Mouse (Mus musculus) inflammation-experienced regulatory T-cells, adult 16 weeks (primary cell): ENCODE measurements around the gene Glb1l. TPM values are rescaled to one million over a fixed set of nuclear protein-coding genes. Genes with fewer than 3 reads are reported as not detected.

ENCODE experiments used
- polyA plus RNA-seq: library from polyadenylated mRNA; unstranded; fragments of 100-300 nt; shearing (Covaris generic); gene quantifications from one replicate; pipeline ENCODE4 v1.2.1, GENCODE M21; 2017

Glb1l gene
- polyA plus RNA-seq = 18.8 TPM

DNA sequence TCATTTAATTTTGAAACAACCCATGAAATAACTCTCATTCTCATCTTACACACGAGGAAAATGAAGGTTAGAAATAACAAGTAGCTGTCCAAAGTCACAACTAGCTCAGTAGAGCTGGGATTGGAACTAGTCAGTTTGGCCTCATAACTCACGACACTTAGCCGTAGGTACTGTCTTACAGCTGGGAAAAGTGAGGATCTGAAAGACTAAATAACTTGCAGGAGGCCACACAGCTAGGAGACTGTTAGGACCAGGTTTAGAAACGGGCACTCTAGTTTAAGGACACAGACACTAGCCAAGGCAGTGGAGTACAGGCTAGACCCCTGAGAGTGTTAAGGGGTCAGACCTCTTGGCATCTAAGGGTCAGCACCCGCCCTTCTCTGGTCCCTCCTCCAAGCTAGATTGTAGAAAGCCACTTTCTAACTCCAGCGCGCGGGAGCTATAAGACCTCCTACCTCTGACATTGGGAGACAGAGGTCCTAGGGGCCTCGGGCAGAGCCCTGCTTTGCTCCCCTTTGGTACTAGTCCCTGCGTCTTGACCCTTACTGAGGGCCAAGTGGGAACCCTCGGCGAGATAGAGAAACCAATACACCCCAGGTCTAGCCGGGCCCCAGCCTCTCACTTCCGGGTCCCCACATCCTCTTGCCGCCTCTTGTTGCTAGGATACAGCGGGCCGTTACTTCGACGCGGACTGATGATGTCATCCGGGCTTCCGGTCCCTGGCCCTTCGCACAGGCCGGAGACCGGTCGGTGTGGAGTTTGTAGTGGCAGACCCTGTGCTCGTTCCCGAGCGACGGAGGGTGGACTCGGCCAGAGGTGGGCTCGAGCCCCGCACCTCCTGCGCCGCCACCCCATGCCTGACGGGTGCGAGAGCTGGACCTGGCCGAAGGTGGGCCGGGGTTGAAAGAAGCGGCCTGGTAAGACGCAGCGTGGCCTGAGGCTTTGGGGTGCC is at the start of gene Glb1l, which contains the start of gene Stk16:
TSS of gene Glb1l (minus strand) at position 678 of the 952 bp plus-strand sequence.
TSS of gene Stk16 (plus strand) at position 703 of the 952 bp plus-strand sequence.

DNA sequence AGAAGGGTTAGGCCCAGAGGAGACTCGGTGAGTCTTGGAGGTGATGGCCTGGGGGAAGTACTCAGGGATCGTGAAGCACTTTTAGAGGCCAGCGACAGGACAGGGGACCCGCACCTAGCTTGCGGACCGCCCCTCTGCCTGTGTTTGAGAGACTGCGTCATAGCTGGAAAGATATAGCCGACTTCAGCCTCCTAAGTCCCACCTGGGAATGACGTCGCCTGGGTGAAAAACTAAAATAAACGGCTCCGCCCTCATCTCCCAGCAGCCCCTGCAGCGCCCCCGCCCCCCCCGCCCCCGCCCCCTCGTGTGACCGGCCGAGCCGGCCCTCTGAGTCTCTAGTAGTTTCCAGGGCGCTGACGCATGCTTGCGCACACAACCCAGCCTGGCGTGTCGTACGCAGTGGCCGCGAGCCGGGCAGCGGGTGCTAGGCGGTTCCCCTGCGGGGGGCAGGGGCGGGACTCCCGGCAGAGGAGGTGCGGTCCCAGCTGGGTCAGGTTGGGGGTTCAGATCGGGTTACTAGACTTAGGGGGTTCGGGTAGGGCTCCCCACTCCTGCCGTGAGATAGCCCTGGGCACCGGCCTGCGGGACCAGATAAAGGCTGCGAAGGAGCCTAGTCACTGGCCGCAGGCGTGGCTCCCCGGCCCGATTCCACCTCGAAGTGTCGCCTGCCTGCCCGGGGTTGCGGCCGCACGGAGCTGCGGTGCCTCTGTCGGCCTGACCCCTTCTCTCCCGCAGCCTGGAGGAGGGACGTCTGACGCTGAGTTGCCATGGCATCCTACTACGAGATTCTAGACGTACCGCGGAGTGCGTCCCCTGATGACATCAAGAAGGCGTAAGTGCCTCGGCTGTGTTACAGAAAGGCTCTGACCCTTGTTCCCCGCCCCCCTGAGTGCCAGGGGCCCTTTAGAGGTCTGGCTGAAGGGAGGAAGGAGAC is 25.8 kb upstream of the Glb1l start, which contains the start of gene Dnajb2:
TSS of gene Dnajb2 (plus strand) at position 290 of the 934 bp plus-strand sequence.

DNA sequence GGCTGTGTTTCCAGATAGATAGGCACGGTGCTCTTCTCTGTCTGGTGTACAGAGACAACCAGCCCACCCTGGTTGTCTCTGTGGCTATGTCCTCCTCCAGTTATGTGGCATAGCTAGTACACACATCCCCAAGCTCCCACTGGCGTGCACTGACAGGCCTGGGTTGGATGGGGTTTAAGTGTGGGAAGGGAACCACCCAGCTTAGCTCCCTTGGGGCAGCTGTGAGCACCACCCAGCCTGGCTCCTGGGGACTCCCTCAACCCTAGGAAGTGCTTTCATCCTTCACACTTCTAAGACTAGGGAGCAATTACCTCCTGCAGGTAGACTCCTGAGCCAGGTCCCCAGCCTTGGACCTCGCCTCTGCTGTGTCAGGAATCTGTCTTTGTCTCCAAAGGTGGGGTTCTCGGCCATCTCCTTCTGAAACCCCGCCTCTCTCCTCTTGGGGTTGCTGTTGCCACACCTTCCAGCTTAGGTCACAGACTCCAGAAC is 21.1 kb upstream of the Glb1l start, which contains the start of gene A630095N17Rik:
TSS of gene A630095N17Rik (minus strand) at position 439 of the 489 bp plus-strand sequence.

DNA sequence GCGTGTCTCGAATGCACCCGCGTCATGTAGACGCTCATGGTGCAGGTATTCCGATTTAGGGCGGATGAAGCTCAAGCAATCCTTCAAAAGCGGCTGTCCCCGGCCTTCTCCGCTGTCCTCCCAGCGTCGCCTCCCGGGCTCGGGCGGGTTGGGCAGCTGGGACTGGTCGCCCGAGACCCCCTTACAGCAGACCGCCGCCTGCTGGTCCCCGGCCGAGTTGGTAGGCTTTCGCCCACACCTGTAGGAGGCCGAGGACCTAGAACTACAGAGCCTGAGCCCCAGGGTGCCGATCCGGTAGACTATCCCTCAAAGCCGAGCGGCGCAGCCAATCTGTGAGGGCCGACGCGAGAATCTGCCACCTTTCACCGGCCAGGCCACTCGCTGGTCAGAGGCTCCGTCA is 8.9 kb upstream of the Glb1l start, which contains the start of gene Tuba4a:
TSS of gene Tuba4a (minus strand) at position 335 of the 400 bp plus-strand sequence.

DNA sequence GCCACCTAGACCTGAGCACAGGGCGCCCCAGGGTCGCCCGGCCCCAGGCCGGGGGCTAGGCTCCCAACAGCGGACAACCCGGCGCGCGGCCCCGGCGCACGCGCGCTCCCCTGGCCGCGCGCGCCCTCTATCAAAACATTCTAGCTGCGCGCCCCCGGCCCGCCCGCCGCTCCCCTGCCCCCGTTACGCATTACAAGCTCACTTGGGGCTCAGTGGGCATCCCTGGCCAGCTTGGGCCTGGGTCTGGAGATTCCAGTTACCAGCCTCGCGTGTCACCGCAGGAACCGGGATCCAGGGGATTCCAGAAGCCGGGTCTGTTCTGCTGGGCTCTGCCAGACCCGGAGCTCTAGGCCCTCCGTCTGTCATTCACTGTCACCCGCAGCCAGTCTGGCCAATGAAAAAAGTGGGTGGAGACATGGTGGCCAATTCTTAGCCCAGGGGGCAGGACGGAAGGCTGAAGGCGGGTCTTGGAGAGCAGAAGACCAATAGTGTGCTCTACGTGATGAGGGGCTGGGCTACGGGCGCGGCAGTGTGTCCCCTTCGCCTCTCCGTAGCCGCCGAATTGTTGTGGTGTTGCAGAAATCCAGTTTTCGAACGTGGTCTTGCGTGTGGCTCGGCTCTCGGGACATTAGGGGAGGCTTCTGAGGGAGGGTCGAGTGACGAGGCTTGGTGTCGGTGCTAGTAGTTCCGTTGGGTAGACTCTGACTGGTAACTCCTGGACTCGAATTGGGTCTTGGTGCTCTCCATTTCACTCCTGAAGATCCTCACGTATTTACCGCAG is 18.8 kb downstream of the Glb1l start, which contains the start of the genes Ankzf1 and Atg9a:
TSS of gene Ankzf1 (plus strand) at position 530 of the 781 bp plus-strand sequence.
TSS of gene Atg9a (minus strand) at position 575 of the 781 bp plus-strand sequence.

DNA sequence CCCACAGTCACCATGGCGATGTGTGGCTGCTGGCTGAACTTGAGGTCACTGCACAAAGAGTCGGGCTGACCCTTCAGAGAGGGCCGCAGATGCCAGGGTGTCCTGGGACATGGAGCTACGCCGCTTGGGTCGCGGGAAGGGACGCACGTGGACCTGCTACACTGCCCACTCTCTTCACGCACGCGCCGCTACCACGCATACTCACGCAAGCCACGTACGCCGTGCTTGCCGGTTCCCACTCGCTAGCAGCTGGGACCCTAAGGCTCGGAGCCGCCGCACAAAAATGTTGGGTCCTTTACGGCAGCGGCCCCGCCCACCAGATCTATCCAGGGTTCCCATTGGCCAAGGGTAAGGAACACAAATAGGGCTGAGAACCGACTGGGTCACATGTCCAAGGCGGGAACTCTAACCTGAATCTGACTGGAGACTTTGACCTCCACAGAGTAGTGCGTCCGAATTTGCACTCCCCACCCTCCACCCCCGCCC is 30.5 kb downstream of the Glb1l start, which contains the start of gene Abcb6:
TSS of gene Abcb6 (minus strand) at position 288 of the 486 bp plus-strand sequence.

DNA sequence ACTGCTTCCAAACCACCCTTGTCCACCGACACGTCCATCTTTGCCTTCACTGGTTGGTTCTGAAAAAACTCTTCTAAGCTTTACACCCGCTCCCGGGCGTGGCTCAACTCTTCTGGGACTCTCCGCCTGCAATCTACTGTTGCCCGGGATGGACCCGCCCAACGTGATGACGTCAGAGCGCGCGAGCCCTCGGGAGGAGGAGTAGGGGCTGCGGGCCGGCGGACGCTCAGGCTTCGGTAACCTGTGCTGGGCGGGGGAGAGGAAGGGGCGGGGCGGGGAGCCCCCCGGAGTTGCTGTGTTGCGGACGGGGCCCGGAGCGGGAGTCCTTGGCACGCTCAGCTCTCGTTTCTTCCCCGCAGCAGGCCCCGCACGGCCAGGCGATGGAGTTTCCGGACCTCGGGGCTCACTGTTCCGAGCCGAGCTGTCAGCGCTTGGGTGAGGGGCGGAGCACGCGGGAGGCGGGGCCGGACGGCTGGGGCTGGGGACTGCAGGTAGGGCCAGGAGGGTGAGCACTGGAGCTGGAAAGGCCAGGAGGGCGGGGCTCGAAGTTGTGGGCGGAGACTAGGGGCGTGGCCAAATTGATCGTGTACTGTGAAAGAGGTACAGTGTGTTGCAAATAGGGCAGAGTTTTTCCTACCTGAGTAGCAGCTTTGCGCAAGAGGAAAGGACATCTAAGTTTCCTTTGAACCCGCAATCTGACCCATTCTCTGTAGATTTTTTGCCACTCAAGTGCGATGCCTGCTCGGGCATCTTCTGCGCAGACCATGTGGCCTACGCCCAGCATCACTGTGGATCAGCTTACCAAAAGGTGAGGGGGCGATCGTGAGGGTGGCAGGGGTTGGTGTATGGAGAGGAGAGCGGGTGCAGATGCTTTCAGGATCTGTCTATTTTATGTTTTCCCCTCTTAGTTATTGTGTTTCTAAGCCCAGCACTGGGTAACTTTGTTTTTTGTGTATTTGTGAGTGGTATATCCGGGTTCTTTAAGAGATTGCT is 41.8 kb downstream of the Glb1l start, which contains the start of gene Zfand2b:
TSS of gene Zfand2b (plus strand) at position 175 of the 993 bp plus-strand sequence.

Other genes with a start within 250 kb of the Glb1l start
- gene Nhej1, start 85.6 kb downstream of the Glb1l start, polyA plus RNA-seq = 9.7 TPM
- 0.23 TPM for gene Slc23a3, start 76.9 kb downstream of the Glb1l start, polyA plus RNA-seq
- gene Cnppd1, start 68.1 kb downstream of the Glb1l start, polyA plus RNA-seq = 192 TPM
- 22.9 TPM for gene Retreg2, start 68.0 kb downstream of the Glb1l start, polyA plus RNA-seq
- 77.4 TPM for gene Zfand2b, start 42.2 kb downstream of the Glb1l start, polyA plus RNA-seq
- 7.7 TPM for gene Abcb6, start 30.4 kb downstream of the Glb1l start, polyA plus RNA-seq
- 55.8 TPM for gene Ankzf1, start 18.7 kb downstream of the Glb1l start, polyA plus RNA-seq
- 27.1 TPM for gene Atg9a, start 18.6 kb downstream of the Glb1l start, polyA plus RNA-seq
- 104 TPM for gene Stk16, start within 50 bp of the Glb1l start, polyA plus RNA-seq
- 331 TPM for gene Tuba4a, start 9.1 kb upstream of the Glb1l start, polyA plus RNA-seq
- not detected for gene A630095N17Rik, start 21.3 kb upstream of the Glb1l start, polyA plus RNA-seq
- 39.6 TPM for gene Dnajb2, start 25.6 kb upstream of the Glb1l start, polyA plus RNA-seq
- not detected for gene Ptprn, start 53.7 kb upstream of the Glb1l start, polyA plus RNA-seq
- not detected for gene Resp18, start 67.6 kb upstream of the Glb1l start, polyA plus RNA-seq
- gene Dnpep, start 107.2 kb upstream of the Glb1l start, polyA plus RNA-seq = 90.7 TPM
- 0.22 TPM for gene Des, start 149.5 kb upstream of the Glb1l start, polyA plus RNA-seq
- 0.93 TPM for gene Speg, start 164.5 kb upstream of the Glb1l start, polyA plus RNA-seq
- 93.4 TPM for gene Gmppa, start 225.1 kb upstream of the Glb1l start, polyA plus RNA-seq
- gene Asic4, start 239.6 kb upstream of the Glb1l start, polyA plus RNA-seq = not detected